Mouse (Mus musculus): ENCODE measurements at regions not wholly inside any gene's neighbourhood (a gene's known extent, or its start where the extent isn't known, plus 50 kb on each side); places are given as distances from the start of the nearest gene placed in this dataset.

DNA sequence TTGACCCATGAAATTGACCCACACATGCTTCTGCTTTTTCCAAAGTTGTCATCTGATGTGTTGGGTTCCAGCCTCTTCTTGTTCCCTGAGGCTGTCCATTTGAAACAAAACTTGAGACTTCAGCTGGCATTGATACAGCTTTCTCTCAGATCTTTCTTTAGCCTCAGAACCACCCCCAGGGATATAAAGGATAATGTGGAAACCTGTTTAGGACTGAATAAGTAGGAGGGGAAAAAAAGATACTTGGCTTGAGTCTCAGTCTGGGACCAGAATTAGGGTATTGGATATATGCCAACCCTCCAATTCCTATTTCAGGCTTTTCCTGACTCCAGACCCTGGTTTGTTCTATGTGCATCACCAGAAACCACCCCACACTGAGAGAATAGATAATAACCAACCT lies 579.7 kb upstream of the Camk1g start:
- no peak for DNase-seq

DNA sequence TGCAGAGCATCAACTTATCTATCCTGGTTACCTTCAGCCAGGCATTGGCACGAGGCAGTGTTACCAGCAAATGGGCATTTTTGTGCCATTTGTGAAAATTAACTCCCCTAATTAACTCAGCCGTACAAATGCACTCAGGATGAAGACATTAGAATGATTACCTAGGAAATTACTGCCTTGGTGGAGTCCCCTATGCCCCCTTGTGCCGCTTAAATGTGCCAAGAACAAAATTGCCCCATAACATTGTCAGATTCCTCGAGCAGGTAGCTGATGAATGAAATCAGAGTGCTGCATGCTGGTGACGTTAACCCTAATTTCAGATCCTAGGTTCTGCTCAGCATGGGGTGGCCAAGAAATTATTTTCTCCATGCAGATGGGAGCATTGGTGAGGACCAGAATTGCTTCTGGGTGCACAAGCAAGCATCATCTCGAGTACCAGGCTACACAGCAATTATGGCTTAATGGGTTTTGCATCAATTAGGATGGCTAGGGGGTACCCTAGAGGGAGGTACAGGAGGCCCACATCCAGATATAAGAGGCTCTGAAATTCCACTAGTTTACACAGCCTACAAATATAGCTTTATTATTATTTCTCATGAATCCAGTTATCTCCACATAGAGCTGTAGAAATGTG lies 577.0 kb upstream of the Camk1g start:
- no peak for DNase-seq

DNA sequence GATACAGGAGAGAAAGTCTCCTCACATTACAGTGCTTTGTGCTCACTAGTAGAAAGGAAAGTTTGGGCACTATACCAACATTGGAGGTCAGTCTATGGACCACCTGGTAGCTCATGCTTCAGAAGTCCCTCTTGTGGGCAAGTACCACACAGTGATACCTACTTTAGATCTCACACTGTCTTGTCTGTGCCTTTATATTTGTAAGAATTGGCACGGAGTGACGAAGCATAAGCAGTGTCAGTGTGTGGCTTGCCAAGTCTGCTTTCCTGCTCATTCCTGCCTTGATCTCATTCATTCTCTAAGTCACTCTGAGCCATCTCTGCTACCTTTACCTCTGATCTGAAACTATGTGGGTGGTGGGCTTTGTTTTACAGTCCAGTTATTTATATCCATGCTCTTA lies 565.9 kb upstream of the Camk1g start:
- DNase-seq: no peak

DNA sequence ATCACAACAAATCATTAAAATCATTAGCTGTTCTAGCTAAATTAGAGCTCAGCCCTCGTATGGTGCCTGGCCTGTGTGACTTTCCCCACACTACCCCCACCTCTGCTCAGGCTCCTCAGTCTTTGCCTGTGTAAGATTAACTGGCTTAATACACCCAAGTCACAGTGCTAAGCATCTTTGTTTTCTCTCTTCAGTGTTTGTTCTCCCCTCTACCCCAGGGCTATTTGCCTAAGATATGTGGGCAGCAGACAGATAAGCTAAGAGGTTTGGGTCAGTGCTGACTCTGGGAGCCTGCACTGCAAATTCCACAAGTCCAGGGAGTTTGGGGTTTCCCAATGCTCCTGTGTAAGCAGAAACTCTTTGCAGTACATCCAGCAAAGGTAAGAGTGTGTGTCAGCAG lies 564.2 kb upstream of the Camk1g start:
- DNase-seq: no peak

DNA sequence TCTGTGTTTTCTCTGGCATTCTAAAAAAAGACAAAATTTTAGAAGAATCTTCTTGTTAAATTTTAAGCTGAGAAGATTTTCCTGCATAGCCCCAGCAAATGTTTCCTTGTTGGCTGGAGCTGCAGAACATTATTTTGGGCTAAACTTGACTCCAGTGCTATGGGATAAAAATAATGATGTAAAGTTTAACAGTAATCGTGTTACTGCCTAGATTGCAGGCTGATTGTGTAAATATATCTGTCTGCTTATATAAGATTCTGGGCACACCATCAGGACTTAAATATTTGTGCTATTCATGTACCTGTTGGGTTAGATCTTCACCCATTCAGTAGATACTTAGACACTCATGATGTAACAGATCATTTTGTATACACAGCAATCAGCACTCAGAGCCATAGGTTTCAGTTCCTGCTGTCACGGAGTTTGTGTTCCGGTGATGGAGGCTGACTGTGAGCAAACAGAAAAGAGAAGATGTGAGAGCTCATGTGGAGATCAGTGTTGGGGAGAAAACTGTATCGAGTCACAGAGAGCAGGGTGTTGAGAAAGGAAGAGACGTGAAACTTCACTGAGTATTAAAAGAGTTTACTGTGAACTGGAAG lies 561.1 kb upstream of the Camk1g start:
- no peak for DNase-seq

DNA sequence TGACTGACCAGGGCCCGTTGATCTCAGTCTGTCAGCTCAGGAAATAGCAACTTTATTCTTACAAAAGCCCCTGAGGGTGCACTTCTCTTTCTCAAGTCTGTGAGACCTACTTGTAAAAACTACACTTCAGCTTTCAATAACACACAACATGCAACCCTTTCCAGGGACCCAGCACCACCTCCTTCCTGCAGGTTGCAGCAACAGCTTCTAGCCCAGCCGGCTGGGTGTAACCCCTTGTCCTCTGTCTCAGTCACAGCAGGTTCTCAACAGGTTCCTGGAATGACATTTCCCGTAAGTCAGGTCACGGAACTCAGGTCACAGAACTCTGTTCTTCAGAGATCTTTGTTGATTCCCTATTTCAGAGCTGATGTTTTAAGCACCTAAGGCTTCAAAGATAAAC lies 558.5 kb upstream of the Camk1g start:
- DNase-seq: no peak

DNA sequence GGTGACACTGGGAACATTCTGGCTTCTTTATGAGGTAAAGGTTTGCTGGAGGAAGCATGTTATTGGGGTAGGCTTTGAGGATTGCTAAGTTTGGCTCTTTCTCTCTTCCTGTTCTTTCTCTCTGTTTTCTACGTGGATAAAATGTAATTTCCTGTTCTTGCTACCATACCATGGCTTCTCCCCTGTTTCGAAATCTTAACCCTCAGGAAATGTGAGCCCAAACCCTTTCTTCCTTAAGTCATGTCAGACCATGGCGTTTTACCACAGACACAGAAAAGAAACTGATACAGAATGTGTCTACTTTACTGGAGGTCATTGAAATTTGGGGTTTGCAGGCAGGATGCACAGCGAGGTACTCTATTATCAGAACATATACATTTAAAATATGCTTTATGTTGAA lies 552.7 kb upstream of the Camk1g start:
- no peak for DNase-seq

DNA sequence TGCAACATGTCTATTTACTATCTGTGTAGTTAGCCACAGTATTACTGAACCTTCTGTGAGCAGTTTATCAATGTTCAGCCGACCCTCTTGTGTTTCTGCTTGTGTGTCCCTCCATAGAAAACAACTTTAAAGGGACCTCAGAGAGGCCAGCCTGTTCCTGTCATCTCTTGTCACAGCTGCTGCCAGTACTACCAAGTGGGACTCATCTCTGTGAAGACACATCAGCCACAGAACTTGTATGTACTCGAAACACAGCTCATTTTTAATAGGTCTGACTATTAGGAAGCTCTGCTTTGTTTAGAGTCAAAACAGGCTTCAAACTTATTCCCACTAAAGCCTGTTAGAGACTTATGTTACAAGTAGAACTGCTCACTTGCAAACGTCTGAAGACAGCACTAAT lies 549.1 kb upstream of the Camk1g start:
- DNase-seq: no peak

DNA sequence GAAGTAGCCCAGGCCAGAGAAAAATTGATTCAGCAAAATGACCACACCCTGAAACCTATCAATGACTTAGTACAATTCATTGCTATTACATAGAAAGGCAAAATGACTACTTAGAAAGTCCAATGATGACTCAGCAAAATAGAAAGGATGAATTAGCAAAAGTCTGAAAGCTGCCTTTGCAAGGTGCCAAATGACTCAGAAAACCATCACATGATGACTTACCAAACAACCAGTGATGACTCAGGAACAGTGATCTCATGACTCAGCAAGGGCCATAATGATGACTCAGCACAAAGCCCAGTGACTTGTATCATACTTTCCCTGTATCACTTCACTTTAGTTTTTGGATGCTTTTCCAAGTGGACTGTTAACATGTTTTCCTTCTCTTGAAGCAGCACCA lies 535.6 kb upstream of the Camk1g start:
- DNase-seq: no peak

DNA sequence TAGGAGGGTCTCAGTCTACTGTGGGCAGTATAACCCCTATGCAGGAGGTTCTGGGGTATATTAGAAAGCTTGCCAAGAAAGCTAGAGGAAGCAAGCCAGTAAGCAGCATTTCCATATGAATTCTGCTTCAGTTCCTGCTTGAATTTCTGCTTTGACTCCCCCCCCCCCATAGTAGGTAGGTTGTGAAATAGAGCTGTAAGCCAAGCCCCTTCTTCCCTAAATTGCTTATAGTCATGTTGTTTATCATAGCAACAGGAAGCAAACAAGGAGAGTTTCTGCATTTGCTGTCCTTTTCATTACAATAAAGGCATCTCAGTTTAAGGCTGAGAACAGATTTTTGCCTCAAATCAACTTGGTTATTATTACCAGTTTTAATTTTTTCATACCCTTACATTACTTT lies 524.0 kb upstream of the Camk1g start:
- no peak for DNase-seq

DNA sequence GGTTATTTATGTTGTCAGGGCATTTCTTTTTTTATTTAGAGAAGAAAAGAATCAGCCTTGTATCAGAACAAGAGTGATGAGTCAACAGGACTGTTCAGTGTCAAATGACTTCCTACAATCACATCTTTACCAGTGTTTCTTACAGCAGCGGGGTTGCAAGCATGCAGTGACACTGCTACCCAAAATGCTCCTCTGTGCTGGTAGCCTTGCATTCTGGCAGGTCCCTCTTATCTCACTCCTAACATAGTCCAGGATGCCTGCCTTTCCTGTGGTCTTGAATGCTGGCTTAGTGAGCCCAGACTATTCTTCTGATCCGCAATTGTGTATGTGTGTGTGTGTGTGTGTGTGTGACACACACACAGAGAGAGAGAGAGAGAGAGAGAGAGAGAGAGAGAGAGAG lies 506.4 kb upstream of the Camk1g start:
- no peak for DNase-seq

DNA sequence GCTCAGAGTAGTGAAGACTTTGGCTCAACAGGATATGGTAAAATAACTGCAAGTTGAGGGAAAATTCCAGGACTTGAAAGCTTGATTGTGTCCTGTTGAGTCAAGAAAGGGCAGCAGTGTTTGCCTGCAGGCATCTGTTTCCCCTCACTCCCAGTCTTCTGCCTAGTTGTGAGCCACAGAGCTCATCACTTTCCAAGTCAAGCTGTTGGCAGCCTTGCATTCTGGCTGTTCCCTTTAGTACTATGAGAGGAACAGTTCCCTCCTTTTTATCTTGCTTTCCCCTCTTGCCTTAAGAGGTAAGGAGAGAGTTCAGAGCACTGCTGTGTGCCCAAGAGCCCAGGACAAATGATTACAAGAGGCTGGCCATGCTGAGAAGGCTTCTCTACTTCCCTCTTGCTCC lies 506.0 kb upstream of the Camk1g start:
- no peak for DNase-seq

DNA sequence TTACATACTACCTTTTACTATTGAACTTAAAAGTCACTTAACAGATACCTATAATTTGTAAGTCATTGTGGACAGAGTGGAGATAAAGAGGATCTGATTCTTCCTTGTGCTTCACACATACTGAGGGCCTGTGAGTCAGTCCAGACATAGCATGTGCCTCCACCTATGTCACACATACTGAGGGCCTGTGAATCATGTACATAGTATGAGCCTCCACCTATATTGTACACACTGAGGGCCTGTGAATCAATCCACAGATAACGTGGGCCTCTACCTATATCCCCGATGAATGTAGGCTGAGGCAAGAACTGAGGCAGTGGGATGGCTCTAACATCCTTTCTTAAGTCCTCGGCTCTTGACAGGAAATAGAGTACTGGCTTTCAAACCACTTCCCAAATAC lies 505.2 kb upstream of the Camk1g start:
- no peak for DNase-seq

DNA sequence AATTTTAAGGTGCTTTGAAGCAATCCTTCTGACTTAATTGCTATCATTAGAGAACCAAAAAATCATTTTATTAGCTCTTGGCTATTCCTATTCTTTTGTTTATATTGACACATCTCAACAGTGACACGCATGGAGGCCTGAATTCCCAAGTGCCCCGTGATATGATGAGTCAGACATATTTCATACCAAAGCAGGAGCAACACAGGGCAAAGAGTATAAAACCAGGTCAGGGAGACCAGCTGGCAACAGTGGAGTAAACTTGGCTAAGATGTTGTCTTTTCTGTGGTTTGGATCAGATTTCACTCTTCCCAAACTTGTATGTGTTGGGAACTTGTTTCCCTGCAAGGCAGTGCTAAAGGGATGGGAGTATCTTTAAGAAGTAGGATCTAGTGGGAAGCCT lies 500.6 kb upstream of the Camk1g start:
- no peak for DNase-seq

DNA sequence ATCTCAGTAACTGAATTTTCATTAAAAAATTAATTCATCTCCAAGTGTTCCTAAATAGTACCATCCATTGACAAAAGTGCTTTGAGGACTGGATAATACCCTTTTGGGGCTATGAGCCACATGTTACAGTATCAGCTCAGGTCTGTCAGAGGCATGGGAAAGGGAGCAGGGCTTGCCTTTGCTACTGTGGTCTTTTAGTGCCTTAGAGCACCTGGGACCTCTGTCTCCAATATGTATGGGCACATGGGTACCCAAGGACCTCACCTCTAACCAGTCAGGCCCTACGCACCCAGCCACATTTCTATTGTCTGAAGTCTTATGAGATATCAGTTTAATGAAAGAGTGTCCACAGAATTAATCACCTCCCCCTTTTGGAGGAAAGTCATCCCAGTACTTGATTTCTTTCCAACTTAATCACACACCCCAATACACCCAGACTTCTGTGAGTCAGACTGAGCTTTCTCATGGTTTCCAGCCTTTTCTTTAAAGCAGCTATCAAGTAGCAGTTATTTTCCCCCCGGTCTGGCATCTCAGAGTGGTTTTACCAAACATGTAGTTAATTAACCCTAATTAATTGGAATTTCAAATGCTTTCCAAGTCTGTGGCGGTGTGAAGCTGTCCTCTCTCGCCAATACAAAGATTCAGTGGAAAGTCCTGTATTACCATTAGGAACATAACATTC lies 498.7 kb upstream of the Camk1g start:
- DNase-seq: no peak

DNA sequence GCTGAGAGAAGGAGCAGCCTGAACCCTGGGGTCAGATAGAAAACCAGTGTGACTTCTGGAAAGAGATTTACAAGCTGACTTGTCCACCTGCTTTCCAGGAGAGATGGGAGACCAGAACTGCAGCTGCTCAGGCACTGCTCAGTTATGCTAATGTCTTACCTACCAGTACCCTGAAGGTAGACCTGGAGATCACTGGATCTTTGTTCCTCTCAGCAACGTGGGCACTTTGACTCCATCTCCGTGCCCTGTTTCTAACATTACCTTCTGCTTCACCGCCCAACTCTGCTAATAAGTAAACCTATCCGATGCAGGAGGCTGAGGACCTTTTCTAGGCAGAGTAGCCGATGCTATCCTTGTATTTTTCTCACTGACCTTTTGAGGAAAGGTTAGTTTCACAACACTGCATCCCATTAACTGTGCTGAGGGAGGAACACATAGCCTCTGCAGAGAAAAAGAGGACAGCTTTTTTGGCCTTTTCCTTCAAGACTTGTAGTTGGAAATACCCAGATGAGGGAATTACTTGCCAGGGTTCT lies 490.7 kb upstream of the Camk1g start:
- DNase-seq: no peak

DNA sequence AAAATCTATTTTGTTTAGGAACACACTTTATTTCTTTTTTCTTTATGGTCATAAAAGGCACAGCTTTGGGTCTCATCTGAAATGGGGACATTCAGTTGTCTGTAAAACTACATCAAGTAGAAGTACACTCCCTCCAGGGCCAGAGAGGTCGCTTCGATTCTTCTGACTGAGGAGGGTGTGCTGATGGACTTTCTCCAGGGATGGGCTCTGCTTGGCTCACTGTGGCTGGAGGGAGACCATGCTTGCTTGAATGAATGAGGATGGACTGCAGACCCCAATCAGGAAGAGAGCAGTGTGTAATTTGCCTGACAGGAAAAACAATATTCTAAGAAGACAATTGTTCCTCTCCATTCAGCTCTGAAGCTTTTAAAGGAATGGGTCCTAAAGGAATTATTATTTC lies 490.3 kb upstream of the Camk1g start:
- no peak for DNase-seq

DNA sequence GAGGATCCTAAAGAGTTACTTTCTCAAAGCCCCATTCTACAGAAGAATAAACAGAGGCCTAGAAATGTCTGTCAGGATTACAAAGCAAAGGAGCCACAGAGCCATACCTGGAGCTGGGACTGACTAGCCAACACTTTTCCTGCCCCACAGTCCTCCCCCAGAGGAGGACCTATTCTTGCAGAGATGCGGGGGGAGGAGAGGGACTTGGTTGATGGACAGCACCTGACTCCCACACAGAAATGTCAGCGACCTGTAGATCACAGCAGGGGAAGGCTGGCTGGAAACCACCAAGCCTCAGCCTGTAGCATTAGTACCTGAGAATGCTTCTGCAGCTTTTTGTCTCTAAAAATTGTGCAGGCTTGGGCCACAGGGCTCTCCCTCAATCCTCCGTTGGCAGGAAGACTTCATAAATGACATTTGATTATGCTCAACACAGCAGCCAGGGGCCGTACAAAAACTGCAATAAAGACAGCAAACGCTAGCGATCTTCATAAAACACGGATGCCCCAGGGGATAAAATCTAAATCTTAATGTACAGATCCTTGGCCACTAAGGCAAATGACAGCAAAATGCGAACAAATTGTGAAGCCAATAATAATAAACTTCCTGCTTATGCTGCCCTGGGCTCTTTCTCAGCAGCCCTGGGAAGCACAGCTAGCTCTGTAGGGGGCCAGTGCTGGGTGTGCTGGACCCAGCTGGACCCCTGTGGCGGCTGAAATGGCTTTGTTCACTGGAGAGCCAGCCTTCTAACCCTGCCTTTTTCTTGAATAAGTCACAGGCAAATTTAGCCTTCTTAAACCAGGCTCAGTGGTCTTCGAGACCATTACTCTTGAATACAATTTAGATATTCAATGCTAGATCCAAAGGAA lies 489.4 kb upstream of the Camk1g start:
- DNase-seq: no peak

DNA sequence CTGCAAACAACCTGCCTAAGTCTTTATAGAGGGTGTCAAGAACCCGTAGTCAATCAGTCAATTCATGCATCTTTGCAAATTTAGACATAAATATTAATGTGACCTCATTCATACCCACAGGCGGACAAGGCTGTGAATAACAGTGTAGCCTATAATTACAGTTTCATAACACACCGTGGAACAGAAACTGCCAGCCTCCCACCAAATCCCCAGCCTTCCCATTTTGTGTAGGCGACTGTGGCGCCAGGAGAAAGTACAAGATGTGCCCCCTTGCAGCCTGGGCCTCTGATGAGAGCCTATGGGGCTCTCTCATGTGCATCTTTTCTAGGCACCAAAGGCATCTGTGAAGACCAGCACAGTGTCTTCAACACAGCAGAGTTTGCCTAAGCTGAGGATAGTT lies 477.8 kb upstream of the Camk1g start:
- DNase-seq: no peak

DNA sequence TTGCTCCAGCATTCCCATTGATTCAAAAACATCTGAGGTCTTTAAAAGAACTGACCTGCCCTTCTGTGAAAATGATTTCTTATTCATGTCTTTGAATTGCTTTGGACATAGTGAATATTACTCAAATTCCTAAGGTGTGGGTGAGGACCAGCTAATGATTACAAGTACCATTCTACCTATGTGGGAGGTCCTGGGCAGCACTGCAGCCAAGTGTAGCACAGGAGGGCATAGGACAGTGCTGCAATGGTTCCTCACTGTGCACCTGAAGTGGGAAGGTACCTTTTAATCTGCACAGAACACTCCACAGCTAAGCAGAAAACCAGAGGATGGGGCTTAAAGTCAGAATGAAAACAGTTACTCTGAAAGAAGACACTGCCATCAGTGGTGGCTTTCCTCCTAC lies 474.8 kb upstream of the Camk1g start:
- DNase-seq: no peak

DNA sequence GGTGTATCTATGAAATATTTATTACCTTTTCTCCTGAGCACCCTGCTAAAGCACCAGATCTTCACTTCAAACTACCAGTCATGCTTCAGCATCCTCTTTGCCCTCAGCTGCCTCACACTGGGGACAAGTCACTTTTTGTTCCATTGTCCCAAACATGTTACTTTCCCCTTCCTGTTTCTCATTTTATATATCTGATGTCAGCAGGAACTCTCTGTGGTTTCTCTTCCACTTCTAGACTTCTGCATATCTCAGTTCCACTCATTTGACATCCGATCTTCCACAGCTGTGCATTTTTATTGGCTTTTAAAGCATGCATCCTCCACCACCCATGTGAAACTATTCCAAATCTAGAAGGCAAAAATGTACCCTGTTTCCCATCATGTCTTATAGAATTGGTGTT lies 474.4 kb upstream of the Camk1g start:
- no peak for DNase-seq

DNA sequence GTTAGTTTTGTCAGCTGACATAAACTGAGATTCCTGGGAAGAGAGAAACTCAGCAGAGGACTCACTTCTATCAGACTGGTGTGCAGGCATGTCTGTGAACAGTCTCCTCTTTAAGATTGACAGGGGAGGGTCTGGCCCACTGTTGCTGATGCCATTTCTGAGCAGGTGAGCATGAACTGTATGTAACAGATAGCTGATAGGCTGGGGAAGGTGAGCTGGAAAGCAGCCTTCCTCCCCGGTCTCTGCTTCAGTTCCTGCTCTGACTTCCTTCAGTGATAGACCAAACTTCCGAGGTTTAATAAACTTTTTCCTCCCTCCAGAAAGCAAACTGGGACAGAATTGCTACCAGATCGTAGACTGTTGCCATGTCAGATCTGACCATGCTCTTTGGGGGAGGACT lies 430.9 kb upstream of the Camk1g start:
- no peak for DNase-seq

DNA sequence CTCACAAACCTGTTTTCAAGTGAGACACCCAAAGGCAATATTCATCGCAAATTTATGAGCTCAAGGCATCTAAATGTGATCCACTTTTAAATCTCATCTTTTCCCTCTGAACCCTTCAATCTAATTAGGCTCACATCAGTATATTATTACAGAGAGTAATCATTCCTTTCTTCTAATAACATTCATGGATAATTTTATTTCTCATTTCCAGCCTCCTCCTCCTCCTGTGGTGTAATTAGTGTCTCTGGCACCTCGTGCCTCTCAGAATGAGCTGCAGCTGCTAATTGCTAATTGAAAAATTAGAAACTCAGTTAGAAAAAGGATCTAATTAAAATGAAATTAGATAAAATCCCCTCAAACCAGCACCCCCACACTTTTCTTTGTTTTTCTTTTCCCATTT lies 420.5 kb upstream of the Camk1g start:
- no peak for DNase-seq

Measured in adrenal gland, postnatal 25 days (tissue).